Mouse (Mus musculus) stomach, postnatal 0 days (tissue): ENCODE data around the gene Gps2. TPM values are rescaled to one million over a fixed set of nuclear protein-coding genes. Genes with fewer than 3 reads are reported as not detected.

Experiments used
- ATAC-seq: fragments of 200-750 bp; cut with Nextera tagmentation; 2 replicates; pipeline ENCODE4 v1.8.0; 2017; ENCODE audit not compliant: low FRiP score, low TSS enrichment
- DNase-seq: peaks from one replicate; pipeline ENCODE4 v3.0.0-alpha.2; 2016; ENCODE audit warnings: low spot score
- H3K27ac ChIP-seq: fragments of 300-500 bp; sonication (generic); replicated peaks from 2 replicates; pipeline ENCODE4 v1.5.1; 2014; ENCODE audit warnings: mild to moderate bottlenecking, control low read depth
- H3K27me3 ChIP-seq: fragments of 300-500 bp; sonication (generic); 2 replicates; pipeline ENCODE4 v1.6.1; 2014; ENCODE audit warnings: low read length; ENCODE audit not compliant: control insufficient read depth, insufficient read depth
- H3K36me3 ChIP-seq: fragments of 300-500 bp; sonication (generic); 2 replicates; pipeline ENCODE4 v1.6.1; 2014; ENCODE audit warnings: low read length, mixed read lengths; ENCODE audit not compliant: control insufficient read depth, insufficient read depth
- H3K4me1 ChIP-seq: fragments of 300-500 bp; sonication (generic); replicated peaks from 2 replicates; pipeline ENCODE4 v1.6.1; 2014; ENCODE audit warnings: antibody characterized with exemption; ENCODE audit not compliant: control insufficient read depth, insufficient read depth
- H3K4me2 ChIP-seq: fragments of 300-500 bp; sonication (generic); replicated peaks from 2 replicates; pipeline ENCODE4 v1.6.1; 2014; ENCODE audit warnings: low read depth, mild to moderate bottlenecking, control low read depth, moderate library complexity
- H3K4me3 ChIP-seq: fragments of 300-500 bp; sonication (generic); 2 replicates; pipeline ENCODE4 v1.5.1; 2014; ENCODE audit warnings: low read depth, low read length, control low read depth
- H3K9ac ChIP-seq: fragments of 300-500 bp; sonication (generic); 2 replicates; pipeline ENCODE4 v1.6.1; 2014; ENCODE audit warnings: mild to moderate bottlenecking, low read length, control low read depth, mixed read lengths
- H3K9me3 ChIP-seq: fragments of 300-500 bp; sonication (generic); 2 replicates; pipeline ENCODE4 v1.6.1; 2016; ENCODE audit warnings: low read length; ENCODE audit not compliant: control insufficient read depth
- CTCF ChIP-seq: IDR thresholded peaks from 2 replicates; pipeline ENCODE4 v1.5.1; 2016; ENCODE audit warnings: antibody characterized with exemption, low read depth, mild to moderate bottlenecking, moderate library complexity
- EP300 ChIP-seq: optimal IDR thresholded peaks from 2 replicates; pipeline ENCODE3; 2016; ENCODE audit warnings: antibody characterized with exemption
- WGBS: fragments of 180-500 bp; shearing (Covaris S2); extraction: QIAGEN DNeasy Blood & Tissue Kit; methylation state at CpG from one replicate; pipeline ENCODE4 v1.1.7; 2014; 5-methylcytosine and 5-hydroxymethylcytosine counted together
- polyA plus RNA-seq: library from polyadenylated mRNA; unstranded; fragments of >200 nt; fragmentation: Nextera tagmentation; extraction: Ambion mirVana; gene quantifications from 2 replicates; pipeline ENCODE4 v1.2.1, GENCODE M21; 2015

Gene Gps2
- polyA plus RNA-seq, 1 experiment from 2014 or later = 40.6 TPM

DNA sequence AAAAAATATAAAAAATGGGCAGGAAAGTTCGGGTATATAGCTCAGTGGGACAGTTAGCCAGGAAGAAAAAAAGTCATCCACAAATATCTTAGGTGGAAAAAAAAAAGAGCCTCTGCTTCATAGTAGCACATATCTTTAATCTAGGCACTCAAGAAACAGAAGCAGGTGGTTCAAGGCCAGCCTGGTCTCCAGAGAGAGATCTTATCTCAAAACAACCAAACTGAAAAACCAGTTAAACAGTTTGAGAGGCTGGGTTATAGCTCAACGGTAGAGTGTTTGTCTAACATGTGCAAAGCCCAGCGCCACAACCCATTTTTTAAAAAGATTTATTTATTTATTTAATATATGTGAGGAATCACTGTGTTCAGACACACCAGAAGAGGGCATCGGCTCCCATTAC, 19.4 kb downstream of the Gps2 start:
- no peak for TF ChIP-seq CTCF
- no peak for TF ChIP-seq EP300
- no peak for DNase-seq
- ATAC-seq = no peak
- Histone ChIP-seq H3K4me2 (no peak overlapping the region), H3K9ac (no peak overlapping the region), H3K4me1 (peaks cover 4% of the 10 kb centered on the region), H3K36me3 (no peaks in the 10 kb centered on the region), H3K27me3 (no peaks in the 10 kb centered on the region), H3K4me3 (no peak overlapping the region), H3K9me3 (no peaks in the 10 kb centered on the region), H3K27ac (no peak overlapping the region)
- 60% methylated on average over 4 of the region's 4 CpGs for WGBS

- no peaks in the 10 kb centered on the region for H3K27me3 ChIP-seq
- DNase-seq = peak; percentile 93
- no peak for TF ChIP-seq EP300
- peak; percentile 94 for TF ChIP-seq CTCF
- H3K9me3 ChIP-seq = no peaks in the 10 kb centered on the region
- H3K4me3 ChIP-seq = no peak overlapping the region
- WGBS = 1% methylated on average over 18 of the region's 18 CpGs
- H3K4me1 ChIP-seq = peaks cover 6% of the 10 kb centered on the region
- ATAC-seq = peak; percentile 63
- 0 out of 2 replicates have a peak overlapping the region, but pooled peaks have one; percentile 4 for H3K4me2 ChIP-seq
- no peak overlapping the region for H3K27ac ChIP-seq
- H3K36me3 ChIP-seq = no peaks in the 10 kb centered on the region
- no peak overlapping the region for H3K9ac ChIP-seq
Observed at GRCm38 (mm10) chr11:69934169-69934568, 20.5 kb downstream of the Gps2 start.

- no peak overlapping the region for H3K27ac ChIP-seq
- no peak for TF ChIP-seq EP300
- no peak for TF ChIP-seq CTCF
- no peaks in the 10 kb centered on the region for H3K36me3 ChIP-seq
- no peaks in the 10 kb centered on the region for H3K9me3 ChIP-seq
- WGBS = 15% methylated on average over 6 of the region's 6 CpGs
- no peak overlapping the region for H3K4me3 ChIP-seq
- H3K27me3 ChIP-seq = no peaks in the 10 kb centered on the region
- peaks cover 6% of the 10 kb centered on the region for H3K4me1 ChIP-seq
- 0 out of 2 replicates have a peak overlapping the region, but pooled peaks have one; percentile 4 for H3K4me2 ChIP-seq
- H3K9ac ChIP-seq = no peak overlapping the region
- DNase-seq = no peak
- no peak for ATAC-seq
Observed at GRCm38 (mm10) chr11:69934681-69935080, 21.0 kb downstream of the Gps2 start.

DNA sequence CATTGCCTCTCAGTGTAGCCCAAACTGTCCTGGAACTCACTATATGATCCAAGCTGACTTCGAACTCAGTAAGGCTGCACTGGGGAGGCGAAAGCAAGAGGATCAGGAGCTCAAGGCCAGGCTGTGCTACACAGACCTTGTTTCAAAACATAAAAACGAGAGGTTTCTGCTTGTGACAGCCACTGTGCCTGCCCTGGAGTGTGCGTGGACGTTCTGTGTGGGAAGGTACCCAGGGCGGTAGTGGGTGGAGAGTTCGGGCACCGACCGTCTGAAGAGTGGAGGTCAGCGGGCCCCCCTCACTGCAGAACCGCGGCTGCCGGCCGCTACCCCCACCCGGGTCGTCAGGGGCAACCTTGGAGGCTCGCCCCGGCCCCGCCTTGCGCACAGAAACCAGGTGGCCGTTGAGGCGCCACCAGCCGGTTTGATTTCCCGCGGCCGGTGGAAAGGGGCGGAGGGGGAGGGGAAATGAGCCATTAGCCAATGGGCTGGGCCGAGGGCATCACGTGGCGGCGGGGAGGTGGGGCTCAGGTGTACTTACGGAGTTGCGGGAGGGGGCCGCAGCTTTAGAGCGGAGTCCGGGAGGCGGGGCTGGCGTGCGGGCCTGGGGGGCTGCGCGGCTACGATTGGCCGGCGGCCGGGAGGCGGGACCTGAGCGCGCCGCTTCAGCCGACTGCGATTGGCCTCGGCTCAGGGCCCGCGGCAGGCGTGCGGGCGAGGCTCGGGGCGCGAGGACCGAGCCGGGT, 21.6 kb downstream of the Gps2 start, which contains the start of gene Ybx2:
TSS of gene Ybx2 (plus strand) at position 660 of the 743 bp plus-strand sequence.
- no peaks in the 10 kb centered on the region for H3K27me3 ChIP-seq
- H3K9ac ChIP-seq = peak within 1 kb of the TSS; percentile 62
- H3K4me3 ChIP-seq = peak within 1 kb of the TSS; percentile 44
- 2% methylated on average over 48 of the region's 62 CpGs for WGBS
- peaks cover 6% of the 10 kb centered on the region for H3K4me1 ChIP-seq
- peak within 1 kb of the TSS; percentile 89 for H3K4me2 ChIP-seq
- no peaks in the 10 kb centered on the region for H3K36me3 ChIP-seq
- no peak for TF ChIP-seq EP300
- peak; percentile 28; the same call in 1 of the 2 replicates for TF ChIP-seq CTCF
- no peaks in the 10 kb centered on the region for H3K9me3 ChIP-seq
- DNase-seq (peak; percentile 90), ATAC-seq (peak; percentile 71)
- H3K27ac ChIP-seq = no peak within 1 kb of the TSS; the same call in 1 of the 2 replicates

DNA sequence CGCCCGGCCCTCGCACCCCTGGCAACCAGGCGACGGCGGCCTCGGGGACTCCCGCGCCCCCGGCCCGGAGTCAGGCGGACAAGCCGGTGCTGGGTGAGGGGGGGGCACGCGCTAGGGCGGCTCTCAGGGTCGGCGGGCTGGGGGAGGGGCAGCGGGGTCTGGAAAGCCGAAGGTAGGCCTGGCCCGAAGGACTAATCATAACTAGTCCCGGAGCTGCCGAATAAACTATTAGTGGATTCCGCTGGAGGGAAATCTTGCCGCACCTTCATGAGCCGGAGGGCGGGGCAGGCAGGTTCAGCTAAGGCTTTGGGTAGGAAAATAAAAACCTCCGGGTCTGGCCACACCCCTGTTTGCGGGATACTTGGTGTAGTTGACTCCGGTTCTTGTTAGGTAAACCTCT, 22.5 kb downstream of the Gps2 start:
- peak overlapping the region; percentile 44 for H3K4me3 ChIP-seq
- ATAC-seq (0 out of 2 replicates have a peak, but pooled peaks have one; percentile 3), DNase-seq (peak; percentile 77)
- no peaks in the 10 kb centered on the region for H3K36me3 ChIP-seq
- no peaks in the 10 kb centered on the region for H3K27me3 ChIP-seq
- peak overlapping the region; percentile 89 for H3K4me2 ChIP-seq
- H3K4me1 ChIP-seq = peaks cover 6% of the 10 kb centered on the region
- H3K9ac ChIP-seq = peak overlapping the region; percentile 62
- TF ChIP-seq EP300 (no peak), CTCF (no peak)
- 1% methylated on average over 28 of the region's 30 CpGs for WGBS
- no peak overlapping the region; the same call in 1 of the 2 replicates for H3K27ac ChIP-seq
- no peaks in the 10 kb centered on the region for H3K9me3 ChIP-seq
